Mouse (Mus musculus) liver, adult 2 months (tissue): ENCODE results near the gene Scel. TPM values are rescaled to one million over a fixed set of nuclear protein-coding genes. Genes with fewer than 3 reads are reported as not detected.

Experiments used
- DNase-seq: peaks from one replicate; pipeline ENCODE4 v3.0.0-alpha.2; 2011; ENCODE audit warnings: low read depth, low spot score; ENCODE audit errors: extremely low read depth
- H3K27ac ChIP-seq: fragments of 200-500 bp; replicated peaks from 2 replicates; pipeline ENCODE4 v1.5.1; 2012; ENCODE audit warnings: low read depth, mild to moderate bottlenecking, control low read depth, inconsistent platforms, low read length; ENCODE audit not compliant: insufficient read depth
- H3K27me3 ChIP-seq: fragments of 200-500 bp; 2 replicates; pipeline ENCODE4 v1.6.1; 2012; ENCODE audit warnings: mild to moderate bottlenecking, moderate library complexity, low read length, inconsistent platforms; ENCODE audit not compliant: control insufficient read depth, insufficient read depth
- H3K36me3 ChIP-seq: fragments of 200-500 bp; 2 replicates; pipeline ENCODE4 v1.6.1; 2012; ENCODE audit warnings: low read length, inconsistent platforms; ENCODE audit not compliant: control insufficient read depth, insufficient read depth
- H3K4me1 ChIP-seq: fragments of 200-500 bp; 2 replicates; pipeline ENCODE4 v1.6.1; 2011; ENCODE audit warnings: low read length; ENCODE audit not compliant: control insufficient read depth, insufficient read depth
- H3K4me3 ChIP-seq: fragments of 200-500 bp; 2 replicates; pipeline ENCODE4 v1.5.1; 2011; ENCODE audit warnings: low read depth, mild to moderate bottlenecking, control low read depth, low read length, moderate library complexity; ENCODE audit not compliant: insufficient read depth
- H3K79me2 ChIP-seq: fragments of 200-500 bp; 2 replicates; pipeline ENCODE4 v1.6.1; 2012; ENCODE audit warnings: inconsistent platforms, mild to moderate bottlenecking, low read length, moderate library complexity; ENCODE audit not compliant: control insufficient read depth, insufficient read depth
- H3K9ac ChIP-seq: fragments of 200-500 bp; 2 replicates; pipeline ENCODE4 v1.6.1; 2012; ENCODE audit warnings: low read depth, mild to moderate bottlenecking, control low read depth, inconsistent platforms, low read length
- CTCF ChIP-seq: fragments of 200-500 bp; IDR thresholded peaks from 2 replicates; pipeline ENCODE4 v1.5.1; 2011; ENCODE audit warnings: low read depth, low read length, control low read depth
- POLR2A ChIP-seq: fragments of 200-500 bp; IDR thresholded peaks from 2 replicates; pipeline ENCODE4 v1.6.1; 2011; ENCODE audit warnings: low read length, control low read depth; ENCODE audit not compliant: insufficient read depth; ENCODE audit errors: extremely low read depth
- WGBS: fragments of 180-500 bp; shearing (Covaris S2); methylation state at CpG from one replicate; pipeline ENCODE4 v1.1.7; 2018; 5-methylcytosine and 5-hydroxymethylcytosine counted together
- polyA plus RNA-seq: library from polyadenylated mRNA; depleted of rRNA; stranded (reverse); fragments of >200 nt; gene quantifications from 2 replicates; pipeline ENCODE4 v1.2.3, GENCODE M21; 2012
- total RNA-seq: library from RNA; depleted of rRNA; stranded (reverse); fragments of >200 nt; gene quantifications from 2 replicates; pipeline ENCODE4 v1.2.3, GENCODE M21; 2014

Gene Scel
- total and polyA plus RNA-seq, 2 experiments, result not detected

DNA sequence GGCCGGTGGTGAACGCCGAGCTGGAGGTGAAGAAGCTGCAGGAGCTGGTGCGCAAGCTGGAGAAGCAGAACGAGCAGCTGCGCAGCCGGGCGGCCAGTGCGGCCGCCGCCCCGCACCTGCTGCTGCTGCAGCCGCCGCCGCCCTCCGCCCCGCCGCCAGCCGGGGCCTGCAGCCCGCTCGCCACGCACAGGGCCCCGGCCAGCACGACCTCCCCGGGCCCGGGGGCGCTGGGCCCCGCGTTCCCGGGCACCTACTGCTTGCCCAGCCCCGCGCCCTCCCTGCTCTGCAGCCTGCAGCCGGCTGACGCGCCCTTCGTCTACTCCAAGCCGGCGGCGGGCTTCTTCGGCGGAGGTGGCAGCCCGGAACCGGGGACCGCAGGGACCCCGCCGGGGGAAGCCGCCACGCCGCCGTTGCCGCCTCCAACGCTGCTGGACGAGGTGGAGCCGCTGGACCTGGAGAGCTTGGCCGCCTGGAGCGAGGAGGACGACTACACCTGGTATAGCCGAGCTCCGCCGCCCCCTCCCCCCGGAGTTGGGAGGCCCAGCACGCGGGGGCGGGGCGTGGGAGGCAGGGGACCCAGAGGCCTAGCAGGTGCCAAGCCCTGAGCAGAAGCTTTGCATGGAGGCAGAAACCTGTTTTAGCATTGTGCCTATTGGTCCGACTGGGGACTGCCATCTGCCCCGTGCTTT is 137.4 kb downstream of the Scel start:
- no peak for DNase-seq
- Histone ChIP-seq H3K9ac (peak overlapping the region; percentile 44), H3K27ac (no peak overlapping the region), H3K79me2 (no peaks in the 10 kb centered on the region), H3K36me3 (no peaks in the 10 kb centered on the region), H3K27me3 (peaks cover 14% of the 10 kb centered on the region), H3K4me1 (no peaks in the 10 kb centered on the region; the same call in 1 of the 2 replicates), H3K4me3 (peak overlapping the region; percentile 63)
- WGBS, result 2% methylated on average over 61 of the region's 67 CpGs
- TF ChIP-seq CTCF, result no peak
- TF ChIP-seq POLR2A, result no peak

DNA sequence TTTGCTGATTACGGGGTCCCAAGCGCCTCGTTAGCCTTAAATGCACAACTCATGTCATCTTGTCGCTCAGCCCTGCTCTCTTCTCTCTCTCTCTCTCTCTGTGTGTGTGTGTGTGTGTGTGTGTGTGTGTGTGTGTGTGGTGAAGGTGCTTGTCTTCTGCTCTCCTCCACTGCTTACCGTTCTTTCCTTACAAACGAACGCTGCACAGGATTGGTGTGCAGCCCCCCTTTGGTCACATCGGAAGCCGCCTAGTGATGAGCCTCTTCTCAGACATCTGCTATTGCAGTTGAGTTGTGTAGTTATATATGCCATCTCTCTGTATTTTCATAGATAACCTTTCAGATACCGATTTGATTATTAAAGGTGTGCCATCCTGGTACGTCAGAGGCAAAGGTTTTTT is 138.0 kb downstream of the Scel start:
- 7% methylated on average over 11 of the region's 11 CpGs for WGBS
- Histone ChIP-seq H3K79me2 (no peaks in the 10 kb centered on the region), H3K4me3 (peak overlapping the region; percentile 63; the same call in 1 of the 2 replicates), H3K27ac (no peak overlapping the region), H3K4me1 (no peaks in the 10 kb centered on the region; the same call in 1 of the 2 replicates), H3K27me3 (peaks cover 14% of the 10 kb centered on the region), H3K36me3 (no peaks in the 10 kb centered on the region), H3K9ac (no peak overlapping the region)
- TF ChIP-seq CTCF (no peak), POLR2A (no peak)
- no peak for DNase-seq

DNA sequence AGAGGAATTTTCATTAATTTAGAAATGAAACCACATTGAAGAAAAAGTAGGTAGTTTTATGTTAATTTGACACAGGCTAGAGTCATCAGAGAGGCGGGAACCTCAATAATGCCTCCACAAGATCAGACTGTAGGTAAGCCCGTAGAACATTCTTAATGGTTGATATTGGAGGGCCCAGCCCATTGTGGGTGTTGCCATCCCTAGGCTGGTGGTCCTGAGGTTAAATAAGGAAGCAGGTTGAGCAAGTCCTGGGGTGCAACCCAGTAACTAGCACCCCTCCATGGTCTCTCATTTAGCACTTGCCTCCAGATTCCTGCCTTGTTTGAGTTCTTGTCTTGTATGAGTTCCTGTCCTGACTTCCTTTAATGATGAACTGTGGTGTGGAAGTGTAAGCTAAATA is 138.4 kb downstream of the Scel start:
- no peaks in the 10 kb centered on the region for H3K36me3 ChIP-seq
- DNase-seq, result no peak
- TF ChIP-seq POLR2A, result no peak
- TF ChIP-seq CTCF, result no peak
- H3K27ac ChIP-seq, result no peak overlapping the region
- H3K9ac ChIP-seq, result no peak overlapping the region
- no peaks in the 10 kb centered on the region for H3K79me2 ChIP-seq
- H3K4me1 ChIP-seq, result no peaks in the 10 kb centered on the region; the same call in 1 of the 2 replicates
- H3K4me3 ChIP-seq, result no peak overlapping the region
- WGBS, result 64% methylated on average over 2 of the region's 2 CpGs
- peaks cover 14% of the 10 kb centered on the region for H3K27me3 ChIP-seq

DNA sequence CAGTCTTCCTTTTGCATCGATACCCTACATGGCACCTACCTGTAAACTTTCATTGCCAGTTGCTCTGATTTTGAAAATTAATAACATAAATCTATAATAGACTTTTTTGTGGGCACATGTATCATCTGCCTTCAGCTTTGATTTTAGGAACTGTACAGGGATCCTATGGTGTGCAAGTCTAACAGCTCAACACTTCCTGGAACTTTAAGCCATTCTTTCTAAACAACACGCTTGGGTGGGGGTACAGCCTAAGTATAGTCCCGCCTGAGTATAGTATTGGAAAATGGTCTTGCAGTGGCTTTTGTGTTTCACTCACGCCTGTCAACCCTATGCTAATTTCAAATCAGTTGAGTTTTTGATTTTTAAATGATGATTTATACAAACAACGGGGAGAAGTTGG is 139.4 kb downstream of the Scel start:
- H3K4me3 ChIP-seq, result no peak overlapping the region
- no peak overlapping the region for H3K9ac ChIP-seq
- TF ChIP-seq POLR2A, result no peak
- TF ChIP-seq CTCF, result no peak
- H3K27ac ChIP-seq, result no peak overlapping the region
- no peak for DNase-seq
- peaks cover 12% of the 10 kb centered on the region for H3K27me3 ChIP-seq
- H3K36me3 ChIP-seq, result no peaks in the 10 kb centered on the region
- H3K4me1 ChIP-seq, result no peaks in the 10 kb centered on the region; the same call in 1 of the 2 replicates
- WGBS, result 87% methylated on average over 5 of the region's 5 CpGs
- H3K79me2 ChIP-seq, result no peaks in the 10 kb centered on the region

DNA sequence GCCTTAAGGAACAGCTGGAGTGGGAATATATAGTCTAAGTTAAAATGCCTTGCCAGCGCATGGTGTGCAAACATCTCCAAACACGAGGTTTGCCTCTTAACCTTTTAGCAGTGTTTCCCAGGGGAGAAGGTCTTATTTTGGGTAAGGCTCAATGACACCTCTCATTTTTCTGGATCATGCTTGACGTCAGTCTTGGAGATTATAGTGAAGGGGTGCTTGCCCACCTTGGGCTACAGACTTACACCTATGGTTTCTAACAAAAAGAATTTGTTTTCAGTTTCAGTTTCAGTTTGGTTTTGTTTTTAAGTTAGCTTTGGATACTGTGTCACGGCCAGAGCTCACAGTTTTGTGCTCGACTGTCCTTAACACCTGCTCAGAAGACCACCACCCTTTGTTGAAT is 140.7 kb downstream of the Scel start:
- Histone ChIP-seq H3K27me3 (peaks cover 12% of the 10 kb centered on the region), H3K4me1 (no peaks in the 10 kb centered on the region; the same call in 1 of the 2 replicates), H3K27ac (no peak overlapping the region), H3K36me3 (no peaks in the 10 kb centered on the region), H3K79me2 (no peaks in the 10 kb centered on the region), H3K4me3 (peak overlapping the region; percentile 30; the same call in 1 of the 2 replicates), H3K9ac (peak overlapping the region; percentile 39; the same call in 1 of the 2 replicates)
- no peak for DNase-seq
- 52% methylated on average over 5 of the region's 5 CpGs for WGBS
- TF ChIP-seq POLR2A (no peak), CTCF (no peak)

DNA sequence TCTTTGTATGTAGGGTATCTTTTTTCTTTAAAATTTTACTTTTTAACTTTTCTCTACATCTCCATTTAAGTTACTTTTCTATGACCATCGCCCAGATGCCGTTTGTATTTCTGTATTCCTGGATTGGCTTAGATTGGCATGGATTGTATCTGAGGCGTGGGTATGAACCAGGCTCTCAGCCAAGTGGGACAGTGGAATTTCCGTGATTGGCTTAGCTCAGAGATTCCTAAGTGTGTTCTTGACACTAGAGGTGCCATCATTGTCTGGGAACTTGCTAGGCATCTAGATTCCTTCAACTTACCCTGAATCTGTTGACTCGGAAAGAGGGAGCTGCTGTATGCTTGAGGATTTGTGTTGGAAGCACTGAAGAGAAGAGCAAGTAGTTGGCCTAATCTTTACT is 142.3 kb downstream of the Scel start:
- no peak overlapping the region for H3K27ac ChIP-seq
- WGBS, result 71% methylated on average over 5 of the region's 5 CpGs
- H3K4me3 ChIP-seq, result no peak overlapping the region
- H3K36me3 ChIP-seq, result no peaks in the 10 kb centered on the region
- DNase-seq, result no peak
- no peak for TF ChIP-seq POLR2A
- H3K9ac ChIP-seq, result no peak overlapping the region
- no peaks in the 10 kb centered on the region for H3K79me2 ChIP-seq
- H3K4me1 ChIP-seq, result no peaks in the 10 kb centered on the region; the same call in 1 of the 2 replicates
- H3K27me3 ChIP-seq, result peaks cover 4% of the 10 kb centered on the region
